Mouse (Mus musculus): ENCODE results near the gene Trex1.

The Trex1 gene

DNA sequence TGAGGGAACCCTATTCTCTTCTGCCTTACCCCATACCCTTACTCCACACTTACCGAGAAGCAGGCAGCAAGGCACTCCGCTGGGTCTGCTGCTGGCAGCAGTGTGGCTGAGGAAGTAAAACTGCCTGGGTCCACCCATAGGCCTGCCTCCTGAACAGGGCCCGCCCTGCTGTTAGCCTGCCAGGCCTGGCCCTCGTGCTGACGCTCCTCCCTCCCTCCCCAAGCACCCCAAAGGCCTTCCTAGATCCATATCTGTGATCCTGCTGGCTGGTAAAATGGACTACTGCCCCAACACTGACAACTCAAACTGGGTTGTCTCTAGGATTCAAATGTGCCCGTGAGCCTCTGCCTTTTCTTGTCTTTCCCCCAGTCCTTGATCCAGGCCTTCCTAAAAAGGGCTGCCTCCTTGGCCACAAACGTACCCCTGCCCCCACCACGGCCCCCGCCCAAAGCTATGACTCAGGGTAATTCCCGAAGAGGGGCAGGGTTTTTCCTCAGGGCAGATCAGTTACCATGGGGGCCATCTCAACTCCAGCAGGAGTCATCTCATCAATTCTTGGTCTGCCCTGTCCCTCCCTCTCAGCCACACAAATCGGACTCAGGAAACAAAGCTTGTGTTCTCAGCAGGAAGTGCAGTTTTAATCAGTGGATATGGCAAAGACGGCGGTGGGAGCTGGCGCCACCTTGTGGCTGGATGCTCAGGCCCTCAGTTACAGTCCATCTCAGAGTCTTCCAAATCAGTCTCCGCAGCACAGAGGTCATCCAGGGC, at the start of gene Trex1:
Gene Trex1 (minus strand): TSS at position 599 of the 768 bp plus-strand sequence.
- peak; percentile 90 for DNase-seq (ENCODE audit: low spot score)

DNA sequence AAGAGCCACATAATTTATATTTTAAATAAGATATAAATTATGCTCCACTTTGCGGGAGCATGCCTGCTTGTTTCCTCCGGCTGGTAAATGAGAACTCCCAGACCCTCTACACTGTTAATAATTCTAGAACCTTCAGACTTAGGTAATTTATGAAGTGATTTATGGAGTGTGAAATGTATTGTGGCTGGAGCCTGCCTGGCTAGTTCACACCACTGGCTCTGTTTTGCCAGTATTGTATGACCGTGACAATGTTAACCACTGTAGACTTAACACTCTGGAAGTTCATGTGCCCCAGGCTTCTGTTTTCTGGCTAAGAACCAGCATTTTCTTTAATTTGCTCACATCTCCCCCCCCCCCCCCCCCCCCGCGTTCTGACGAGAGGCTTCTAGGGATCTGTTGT, 47.8 kb upstream of the Trex1 start:
- no peak for DNase-seq (ENCODE audit: low spot score)

DNA sequence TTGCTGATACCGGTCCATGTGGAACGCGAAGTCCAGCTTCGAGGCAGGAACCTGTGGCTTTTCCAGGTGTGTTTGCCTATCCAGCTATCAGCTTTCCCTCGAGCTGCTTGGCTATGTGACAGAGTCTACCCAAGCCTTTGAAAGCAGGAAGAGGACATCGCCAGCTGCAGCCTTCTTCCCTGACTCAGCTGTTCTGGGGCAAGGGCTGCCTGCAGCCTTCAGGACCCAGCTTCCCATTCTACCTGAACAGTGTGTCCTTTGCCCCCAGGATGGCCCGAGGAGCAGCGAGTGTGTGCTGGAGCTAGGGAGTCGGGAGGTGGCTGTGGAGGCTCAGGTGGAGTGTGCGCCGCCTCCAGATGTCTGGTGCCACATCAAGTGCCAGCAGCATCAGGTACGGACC, 46.1 kb upstream of the Trex1 start:
- no peak for DNase-seq (ENCODE audit: low spot score)

DNA sequence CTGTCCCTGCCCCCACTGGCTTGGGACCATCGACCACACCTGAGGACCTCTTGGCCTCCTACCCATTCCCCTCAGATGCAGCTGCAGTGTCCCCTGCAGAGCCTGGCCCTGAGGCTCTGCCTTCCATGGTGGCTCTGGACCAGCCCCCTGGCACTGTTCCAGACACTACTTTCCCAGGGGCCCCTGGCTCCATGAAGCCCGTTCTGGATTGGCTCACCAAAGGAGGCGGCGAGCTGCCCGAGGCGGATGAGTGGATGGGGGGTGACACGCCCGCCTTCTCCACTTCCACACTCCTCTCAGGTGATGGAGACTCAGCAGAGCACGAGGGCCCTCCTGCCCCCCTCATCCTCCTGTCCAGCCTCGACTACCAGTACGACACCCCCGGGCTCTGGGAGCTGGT, 45.5 kb upstream of the Trex1 start:
- DNase-seq (ENCODE audit: low spot score) = peak; percentile 54

DNA sequence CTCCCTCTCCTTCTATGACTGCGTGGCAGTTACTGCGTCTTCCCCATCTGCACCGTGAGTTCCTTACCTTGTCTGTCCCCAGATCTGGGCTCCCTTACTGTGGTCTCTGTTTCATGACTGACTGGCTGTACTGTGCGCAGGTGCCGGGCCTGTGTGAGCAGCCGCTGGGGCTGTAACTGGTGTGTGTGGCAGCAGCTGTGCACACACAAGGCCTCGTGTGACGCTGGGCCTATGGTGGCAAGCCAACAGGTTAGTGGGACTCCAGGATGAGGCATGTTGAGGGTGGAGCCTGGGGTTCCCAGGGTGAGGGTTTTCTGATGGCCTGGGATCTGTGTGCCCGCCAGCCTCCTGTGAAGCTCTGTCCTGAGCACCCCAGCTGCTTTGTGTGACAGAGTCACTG, 44.5 kb upstream of the Trex1 start:
- no peak for DNase-seq (ENCODE audit: low spot score)

DNA sequence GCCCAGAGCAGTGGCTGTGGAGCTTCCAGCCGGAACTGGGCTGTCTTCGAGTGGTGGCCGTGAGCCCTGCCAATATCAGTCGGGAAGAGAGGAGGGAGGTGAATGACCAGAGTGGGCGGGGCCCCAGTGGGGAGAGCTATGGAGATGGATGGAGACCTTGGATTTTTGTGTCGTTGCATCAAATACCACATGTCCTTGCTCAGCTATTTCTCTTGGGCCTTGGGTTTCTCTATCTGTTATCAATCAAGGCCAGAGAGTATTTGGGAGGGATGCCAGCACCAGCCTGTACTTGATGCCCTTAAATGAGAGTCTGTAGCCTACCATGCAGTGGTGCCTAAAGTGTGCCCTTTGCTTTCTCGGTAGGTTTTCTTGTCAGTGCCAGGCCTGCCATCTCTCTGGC, 43.7 kb upstream of the Trex1 start:
- peak; percentile 91 for DNase-seq (ENCODE audit: low spot score)

DNA sequence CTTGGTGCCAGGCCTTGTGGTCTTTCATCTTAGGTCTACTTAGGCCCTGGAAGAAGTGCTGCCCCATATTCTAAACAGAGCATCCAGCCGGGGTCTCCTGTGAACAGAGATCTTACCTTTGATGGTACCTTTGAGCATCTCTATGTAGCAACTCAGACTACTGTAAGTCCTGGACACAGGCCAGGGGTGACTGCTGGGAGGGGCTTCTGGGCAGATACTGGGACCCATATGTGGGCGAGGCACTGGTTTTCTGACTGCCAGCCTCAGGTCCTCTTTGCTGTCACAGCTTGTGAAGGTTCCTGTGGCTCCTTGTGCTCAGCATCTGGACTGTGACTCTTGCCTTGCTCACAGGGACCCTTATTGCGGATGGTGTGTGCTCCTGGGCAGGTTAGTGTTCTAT, 43.0 kb upstream of the Trex1 start:
- DNase-seq (ENCODE audit: low spot score) = no peak

DNA sequence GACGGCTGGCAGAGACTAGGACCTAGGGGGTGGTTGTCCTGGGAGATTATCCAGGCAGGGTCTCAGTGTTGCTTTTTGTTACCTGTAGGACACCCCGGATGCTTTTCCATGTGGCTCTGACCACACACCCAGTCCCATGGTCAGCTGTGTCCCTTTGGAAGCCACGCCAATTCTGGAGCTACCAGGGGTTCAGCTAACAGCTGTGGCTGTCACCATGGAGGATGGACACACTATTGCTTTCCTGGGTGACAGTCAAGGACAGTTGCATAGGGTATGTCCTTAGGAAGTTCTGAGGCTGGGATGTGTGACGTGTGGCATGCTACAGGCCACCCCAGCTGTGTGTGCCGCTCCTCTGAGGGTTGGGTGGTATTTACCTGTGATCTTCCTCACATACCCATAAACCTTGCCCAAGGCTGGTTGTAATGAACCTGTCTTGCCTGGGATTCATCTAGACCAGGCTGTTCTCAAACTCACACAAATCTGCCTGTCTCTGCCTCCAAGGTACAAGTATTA, 42.5 kb upstream of the Trex1 start:
- no peak for DNase-seq (ENCODE audit: low spot score)

DNA sequence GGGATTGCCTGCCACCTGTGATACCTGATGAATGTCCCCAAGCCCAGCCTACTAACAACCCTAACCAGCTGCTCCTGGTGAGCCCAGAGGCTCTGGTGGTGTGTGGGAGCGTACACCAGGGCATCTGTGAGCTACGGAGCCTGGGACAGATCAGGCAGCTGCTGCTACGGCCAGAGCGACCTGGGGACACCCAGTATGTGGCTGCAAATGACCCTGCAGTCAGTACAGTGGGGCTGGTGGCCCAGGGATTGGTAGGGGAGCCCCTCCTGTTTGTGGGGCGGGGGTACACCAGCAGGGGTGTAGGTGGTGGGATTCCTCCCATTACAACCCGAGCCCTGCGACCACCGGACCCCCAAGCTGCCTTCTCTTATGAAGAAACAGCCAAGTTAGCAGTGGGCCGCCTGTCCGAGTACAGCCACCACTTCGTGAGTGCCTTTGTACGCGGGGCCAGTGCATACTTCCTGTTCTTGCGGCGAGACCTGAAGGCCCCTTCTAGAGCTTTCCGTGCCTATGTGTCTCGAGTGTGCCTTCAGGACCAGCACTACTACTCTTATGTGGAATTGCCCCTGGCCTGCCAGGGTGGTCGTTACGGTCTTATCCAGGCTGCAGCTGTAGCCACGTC, 40.9 kb upstream of the Trex1 start:
- DNase-seq (ENCODE audit: low spot score) = no peak

DNA sequence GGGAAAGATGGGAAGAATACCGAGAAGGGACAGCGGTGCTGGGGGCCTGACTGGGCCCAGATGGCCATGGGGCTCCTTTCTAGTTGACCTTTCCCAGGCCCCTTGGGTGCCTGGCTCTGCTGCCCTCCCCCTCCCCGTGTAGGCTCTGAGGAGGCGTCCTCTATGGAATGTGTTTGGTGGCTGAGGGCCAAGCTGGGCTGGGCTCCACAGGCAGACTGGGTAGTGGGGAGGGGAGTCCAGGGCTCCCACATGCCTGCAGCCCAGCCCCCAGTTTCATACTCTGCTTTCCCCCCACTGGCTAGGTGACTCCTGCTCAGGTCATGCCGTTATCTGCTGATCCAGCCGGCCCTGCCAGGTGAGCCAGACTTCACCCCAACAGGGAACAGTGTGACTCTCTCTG, 39.4 kb upstream of the Trex1 start:
- DNase-seq (ENCODE audit: low spot score) = peak; percentile 76

DNA sequence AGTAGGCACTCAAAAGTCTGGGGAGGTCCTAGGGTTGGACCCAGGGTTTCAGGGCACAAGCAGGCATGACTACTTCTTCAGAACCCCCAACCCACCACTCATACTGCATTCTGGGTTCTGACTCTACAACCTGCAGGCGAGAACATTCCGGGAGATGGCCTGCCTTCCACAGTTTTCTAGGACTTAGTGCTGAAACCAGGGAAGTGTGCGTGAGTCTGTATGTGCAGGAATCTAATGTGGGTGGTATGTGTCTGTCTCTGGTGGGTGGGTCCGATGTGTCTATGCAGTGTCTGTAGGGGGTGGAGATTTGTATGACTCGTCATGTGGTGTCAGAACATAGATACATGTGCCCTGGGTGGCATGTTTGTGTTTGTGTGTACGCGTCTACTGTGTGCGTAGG, 38.8 kb upstream of the Trex1 start:
- DNase-seq (ENCODE audit: low spot score) = no peak

DNA sequence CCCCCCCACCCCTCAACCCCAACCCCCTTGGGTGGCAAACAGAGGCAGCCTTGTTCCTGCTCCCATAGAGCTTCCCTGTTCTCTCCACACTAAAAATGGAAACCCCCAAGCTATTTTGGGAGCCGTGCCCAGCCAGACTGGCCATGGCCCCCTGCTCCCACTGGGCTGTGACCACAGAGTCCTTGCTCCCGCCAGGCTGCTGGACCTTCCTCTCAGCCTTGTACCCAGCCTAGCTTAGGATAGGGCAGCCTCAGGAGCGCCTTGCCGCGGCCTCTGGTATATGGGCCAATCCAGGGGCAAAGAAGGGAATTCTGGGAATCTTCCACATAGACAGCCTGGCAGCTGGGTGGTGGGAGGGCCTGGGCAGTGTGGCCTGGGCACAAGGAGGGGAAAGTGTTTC, 38.3 kb upstream of the Trex1 start:
- DNase-seq (ENCODE audit: low spot score) = peak; percentile 84

DNA sequence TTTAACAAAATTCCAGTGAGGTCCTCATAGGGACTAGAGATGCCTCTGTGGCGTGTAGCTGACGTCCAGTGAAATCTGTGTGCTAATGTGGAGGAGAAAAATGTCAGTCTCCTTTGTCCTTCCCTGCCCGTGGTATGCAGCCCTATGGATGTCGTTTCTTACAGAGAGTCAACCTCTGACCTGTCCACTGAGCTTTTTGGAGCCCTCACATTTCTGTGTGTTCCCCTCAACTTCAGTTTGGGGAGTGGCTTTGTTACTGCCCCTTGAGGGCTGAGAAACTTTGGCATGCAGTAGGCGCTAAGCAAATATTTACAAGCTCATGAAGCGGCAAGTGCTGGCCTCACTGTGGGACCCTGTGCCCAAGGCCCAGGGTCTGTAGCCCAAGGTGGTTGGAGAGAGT, 37.8 kb upstream of the Trex1 start:
- no peak for DNase-seq (ENCODE audit: low spot score)

DNA sequence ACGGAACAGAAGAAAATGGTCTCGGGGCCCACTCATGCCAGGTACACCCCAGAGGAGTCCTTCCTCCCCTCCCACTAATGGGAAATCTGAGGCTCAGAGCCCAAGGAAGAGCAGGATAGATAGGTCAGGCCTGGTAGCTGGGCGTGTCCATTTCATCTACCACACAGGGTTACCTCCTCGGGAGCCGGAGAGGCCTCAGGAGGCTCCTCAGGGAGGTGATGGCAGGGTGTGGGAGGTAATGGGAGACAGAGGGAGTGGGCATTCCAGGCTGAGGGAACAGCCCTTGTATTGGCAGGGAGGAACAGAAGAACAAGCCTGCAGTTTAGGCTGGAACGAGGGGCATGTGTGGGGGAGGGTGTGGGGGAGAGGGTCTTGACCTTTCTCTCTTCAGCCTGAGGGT, 37.3 kb upstream of the Trex1 start:
- DNase-seq (ENCODE audit: low spot score) = no peak

DNA sequence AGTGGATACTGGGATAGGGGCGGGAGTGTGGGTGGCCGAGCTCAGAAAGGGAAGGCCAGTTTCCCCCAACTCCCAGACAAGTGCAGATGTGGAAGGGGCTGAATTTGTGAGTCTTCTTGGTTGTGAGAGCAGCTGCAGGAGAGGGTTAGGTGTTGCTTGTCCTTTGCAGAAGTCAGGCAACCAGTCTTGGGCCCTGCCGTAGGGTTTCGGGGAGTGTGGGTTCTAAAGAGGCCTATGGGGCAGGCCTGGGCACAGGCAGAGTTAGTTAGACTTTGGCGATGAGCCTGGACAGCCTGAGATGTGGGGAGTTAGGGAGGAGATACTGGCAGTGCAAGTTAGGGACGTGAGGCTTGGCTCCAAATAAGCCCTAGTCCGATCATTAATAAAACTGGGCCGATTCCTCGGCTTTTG, 36.7 kb upstream of the Trex1 start:
- DNase-seq (ENCODE audit: low spot score) = no peak

DNA sequence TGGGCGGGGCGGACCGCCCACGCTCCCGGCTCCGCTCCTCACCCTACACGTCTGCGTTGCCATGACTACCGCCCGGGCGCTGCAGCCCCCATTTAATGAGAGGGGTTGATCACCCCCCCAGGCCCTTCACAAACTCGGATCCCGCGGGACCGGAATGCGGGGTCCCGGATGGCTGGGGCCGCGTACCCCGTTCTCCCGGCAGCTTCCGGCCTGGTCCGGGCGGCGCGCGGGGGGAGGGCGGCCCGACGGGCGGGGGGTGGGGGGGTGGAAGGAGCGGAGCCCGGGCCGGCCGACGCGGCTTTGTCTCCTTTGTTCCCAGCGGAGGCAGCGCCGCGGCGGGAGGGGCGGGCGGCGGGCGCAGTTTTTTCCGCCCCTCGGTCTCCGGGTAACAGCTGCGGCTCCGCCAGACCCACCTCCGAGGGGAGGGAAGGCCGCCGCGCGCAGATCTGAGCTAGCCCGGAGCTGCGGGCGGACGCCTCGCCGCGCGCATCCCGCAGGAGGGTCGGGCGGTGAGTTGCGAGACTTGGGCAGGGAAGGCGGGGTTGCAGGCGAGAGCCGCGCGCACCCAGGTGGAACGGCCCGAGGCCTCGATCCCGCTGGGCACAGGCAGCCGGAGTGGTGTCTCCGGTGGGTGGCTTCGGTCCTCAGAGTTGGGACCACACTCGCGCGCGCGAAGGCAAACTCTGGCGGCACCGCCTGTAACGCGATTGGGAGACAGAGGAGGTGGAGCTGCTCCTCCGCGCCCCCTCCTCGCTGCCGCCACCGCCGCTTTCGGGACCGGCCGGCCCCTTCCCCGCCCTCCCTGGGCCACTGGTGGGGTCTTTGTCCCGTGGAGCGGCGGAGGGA, 35.8 kb upstream of the Trex1 start, which contains the start of gene Plxnb1:
Gene Plxnb1 (plus strand): TSS at position 253 of the 846 bp plus-strand sequence.
- DNase-seq (ENCODE audit: low spot score) = peak; percentile 77

DNA sequence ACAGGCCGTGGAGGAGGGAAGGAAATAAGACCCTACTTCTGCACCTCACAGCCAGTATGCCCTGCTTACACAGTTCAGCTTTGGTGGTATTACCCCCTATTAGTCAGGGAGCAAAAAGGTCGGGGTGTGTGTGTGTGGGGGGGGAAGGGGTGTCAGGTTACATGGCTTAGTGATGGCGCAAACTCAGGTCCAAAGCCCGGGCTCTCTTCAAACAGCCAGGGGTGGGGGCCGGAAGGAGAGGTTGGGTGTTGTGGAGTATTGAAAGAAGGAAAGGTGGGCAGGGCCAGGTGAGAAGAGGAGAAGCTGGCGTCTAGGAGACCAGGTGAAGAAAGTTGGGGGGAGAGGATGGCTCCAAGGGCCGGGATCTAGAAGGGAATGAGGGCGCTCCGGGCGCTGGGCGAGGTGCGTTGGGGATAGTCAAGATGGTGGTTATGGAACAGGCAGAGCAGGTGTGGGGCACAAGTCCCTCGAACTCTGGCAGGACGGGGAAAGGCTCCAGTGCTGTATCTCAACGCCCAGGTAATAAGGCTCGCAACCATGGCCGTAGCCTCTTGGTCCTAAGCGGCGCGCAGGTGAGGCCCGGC, 35.1 kb upstream of the Trex1 start:
- no peak for DNase-seq (ENCODE audit: low spot score)

DNA sequence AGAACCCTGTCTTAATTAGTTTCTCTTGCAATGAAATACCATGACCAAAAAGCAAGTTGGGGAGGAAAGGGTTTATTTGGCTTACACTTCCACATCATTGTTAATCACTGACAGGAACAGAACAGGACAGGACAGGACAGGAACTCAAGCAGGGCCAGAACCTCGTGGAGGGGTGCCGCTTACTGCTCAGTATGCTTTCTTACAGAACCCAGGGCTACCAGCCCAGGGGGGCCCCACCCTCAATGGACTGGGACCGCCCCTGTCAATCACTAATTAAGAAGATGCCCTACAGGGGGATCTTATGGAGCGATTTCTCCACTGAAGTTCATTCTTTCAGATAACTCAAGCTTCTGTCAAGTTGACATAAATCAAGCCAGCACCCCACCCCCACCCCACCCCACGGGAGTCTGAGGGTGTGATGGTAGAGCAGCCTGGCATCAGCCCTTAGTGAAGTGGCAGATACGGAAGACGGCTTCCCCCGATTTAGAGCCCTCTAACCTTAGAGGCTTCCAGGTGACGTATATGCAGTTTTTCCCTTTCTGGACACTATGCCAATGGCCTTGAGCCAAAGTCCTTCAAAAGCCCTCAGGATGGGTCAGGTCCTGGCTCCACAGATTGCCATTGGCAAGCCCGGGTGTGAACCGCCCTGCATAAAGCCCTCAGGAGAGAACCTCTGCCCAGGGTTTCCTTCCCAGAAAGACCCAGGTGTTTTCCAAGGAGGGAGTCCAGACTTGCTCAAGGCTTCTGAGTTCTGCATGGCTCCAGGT, 34.4 kb upstream of the Trex1 start:
- DNase-seq (ENCODE audit: low spot score) = no peak

DNA sequence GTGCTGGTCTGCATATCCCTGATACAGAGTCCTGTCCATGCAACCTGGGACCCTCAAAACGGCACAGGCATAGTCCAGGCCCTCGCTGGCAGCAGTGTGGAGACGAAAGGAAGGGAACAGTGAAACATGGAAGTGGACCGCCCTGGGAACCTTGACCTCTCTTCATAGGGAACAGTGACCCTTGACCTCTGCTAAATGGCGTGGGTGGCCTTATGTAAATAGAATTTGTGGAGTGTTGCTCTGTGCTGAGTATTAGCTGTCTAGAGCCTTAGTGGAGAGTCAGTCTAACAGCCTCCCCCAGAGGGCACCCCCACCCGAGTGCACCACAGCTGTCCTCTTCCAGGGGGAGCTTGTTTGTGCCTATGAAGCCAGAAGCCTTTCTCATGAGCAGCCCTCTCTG, 33.3 kb upstream of the Trex1 start:
- no peak for DNase-seq (ENCODE audit: low spot score)

DNA sequence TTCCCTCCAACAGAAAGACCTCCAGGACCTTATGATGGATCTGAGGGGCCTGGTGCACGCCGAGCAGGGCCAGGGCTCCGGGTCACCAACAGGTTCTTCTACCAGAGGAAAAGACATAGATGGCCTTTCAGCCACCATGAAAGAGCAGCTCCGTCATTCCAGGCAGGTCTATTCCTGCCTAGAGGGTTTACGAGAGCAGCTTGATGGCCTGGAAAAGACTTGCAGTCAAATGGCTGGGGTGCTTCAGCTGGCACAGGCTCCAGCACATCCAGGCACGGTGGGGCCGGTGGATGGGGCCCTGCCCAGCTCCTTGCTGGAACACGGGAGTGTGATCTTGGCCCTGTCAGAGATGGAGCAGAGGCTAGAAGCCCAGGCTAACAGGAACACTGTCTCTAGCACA, 32.3 kb upstream of the Trex1 start:
- no peak for DNase-seq (ENCODE audit: low spot score)

DNA sequence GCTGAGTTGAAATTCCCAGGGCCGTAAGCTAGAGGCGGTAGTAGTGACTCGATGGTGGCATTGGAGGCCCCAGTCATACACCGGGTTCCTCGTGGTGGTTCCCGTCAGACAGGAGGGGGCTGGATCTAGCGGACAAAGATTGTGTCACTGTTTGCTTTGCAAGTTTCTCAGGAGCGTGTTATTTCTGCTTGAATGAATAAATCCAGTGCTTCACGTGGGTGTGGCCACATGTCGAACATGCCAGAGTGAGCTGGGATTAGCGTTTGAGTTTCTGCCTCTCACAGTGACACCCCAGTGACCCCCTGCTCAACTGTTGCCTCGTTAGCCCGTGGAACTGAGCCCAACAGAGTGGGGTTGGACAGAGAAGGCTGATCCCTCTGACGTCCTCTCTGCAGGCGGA, 30.9 kb upstream of the Trex1 start:
- no peak for DNase-seq (ENCODE audit: low spot score)

DNA sequence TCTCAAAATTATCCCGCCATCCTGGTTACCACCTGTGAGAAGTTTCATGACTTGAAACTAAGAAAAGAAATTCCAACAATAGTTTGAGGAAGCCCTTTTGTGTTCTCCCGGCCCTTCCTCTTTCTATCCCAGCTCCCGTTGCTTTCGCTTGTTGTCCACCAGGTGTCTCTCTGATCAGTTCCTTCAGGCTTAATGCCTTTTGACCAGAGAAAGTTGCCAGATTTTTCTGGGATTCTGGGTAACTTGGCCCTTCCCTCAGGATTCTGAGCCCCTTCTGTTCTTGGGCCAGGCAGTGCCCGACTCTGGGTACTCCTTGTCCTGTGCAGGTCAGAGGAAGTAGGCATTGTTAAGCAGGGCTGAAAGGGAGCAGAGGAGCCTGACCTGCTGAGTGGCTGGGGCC, 28.5 kb upstream of the Trex1 start:
- DNase-seq (ENCODE audit: low spot score) = no peak
